ENCODE assay signal across 27 mouse cellular contexts in genomic region chr14:101931448-101931750, GRCm38 (mm10).
DNase-seq lines count a peak whose midpoint lies in the region; ATAC-seq and TF ChIP-seq lines count a peak whose summit lies in the region.
"Had no signal": no experiment of that assay in that cellular context is flagged by ENCODE, and none has a peak within 500 bp of the region (broad histone marks: within the 10 kb centered on the region; RNA-seq: fewer than 3 reads in every experiment).

No protein-coding gene starts in this region.

- 59% methylated on average over 4 of the region's 4 CpGs for WGBS in heart, postnatal 0 days
- 59% methylated on average over 4 of the region's 4 CpGs for WGBS in limb, embryonic 12.5 days
- 92% methylated on average over 4 of the region's 4 CpGs for WGBS in limb, embryonic 10.5 days
- 75% methylated on average over 4 of the region's 4 CpGs for WGBS in liver, embryonic 12.5 days (ENCODE audit: insufficient replicate concordance)

- no peak overlapping the region for H3K9ac ChIP-seq in heart, postnatal 0 days (replicated peaks; ENCODE audit: low read depth, low read length)
- H3K9ac ChIP-seq in limb, embryonic 12.5 days (replicated peaks): no peak overlapping the region
- H3K9ac ChIP-seq in ES-Bruce4 (ENCODE audit: low read depth, poor library complexity, severe bottlenecking): no peak overlapping the region
- no peak overlapping the region for H3K9ac ChIP-seq in liver, embryonic 12.5 days
- H3K9ac ChIP-seq: embryonic facial prominence, embryonic 12.5 days; embryonic facial prominence, embryonic 15.5 days; forebrain, embryonic 13.5 days; hindbrain, embryonic 14.5 days had no signal

- no peak for DNase-seq in heart, postnatal 0 days (ENCODE audit: low spot score)
- no peak for DNase-seq in heart, postnatal 4 days
- DNase-seq in limb, embryonic 10.5 days (ENCODE audit: low spot score): no peak
- peak; percentile 55 for DNase-seq in telencephalon, adult 2 months (ENCODE audit: low read depth, low spot score)
- DNase-seq: adrenal gland, adult 8-10 months; adrenal gland, postnatal 25 days; B cell, adult 2 months; cerebellum, adult 18-20 months; cerebellum, adult 9-10 months; cerebellum, postnatal 14 days; gastrocnemius, adult 2 months; gastrocnemius, postnatal 14 days; heart, postnatal 36 days had no signal

- no peaks in the 10 kb centered on the region for H3K27me3 ChIP-seq in heart, postnatal 0 days (ENCODE audit: control insufficient read depth, insufficient read depth, low read length)
- no peaks in the 10 kb centered on the region for H3K27me3 ChIP-seq in limb, embryonic 12.5 days
- H3K27me3 ChIP-seq in limb, embryonic 10.5 days (ENCODE audit: low read depth, poor library complexity, severe bottlenecking): no peaks in the 10 kb centered on the region
- H3K27me3 ChIP-seq in ES-Bruce4 (ENCODE audit: control insufficient read depth, insufficient read depth, low read length, poor library complexity, severe bottlenecking): no peaks in the 10 kb centered on the region; the same call in 1 of the 2 replicates
- H3K27me3 ChIP-seq in liver, embryonic 12.5 days (replicated peaks): no peaks in the 10 kb centered on the region
- H3K27me3 ChIP-seq: CH12.LX; embryonic facial prominence, embryonic 12.5 days; embryonic facial prominence, embryonic 15.5 days; forebrain, embryonic 13.5 days had no signal

- H3K4me1 ChIP-seq in heart, postnatal 0 days (ENCODE audit: control insufficient read depth, insufficient read depth): 0 out of 2 replicates have a peak, but pooled peaks cover 8% of the 10 kb centered on the region
- peaks cover 10% of the 10 kb centered on the region; the same call in 1 of the 2 replicates for H3K4me1 ChIP-seq in limb, embryonic 12.5 days (replicated peaks)
- peaks cover 3% of the 10 kb centered on the region; the same call in 1 of the 2 replicates for H3K4me1 ChIP-seq in limb, embryonic 10.5 days
- H3K4me1 ChIP-seq in ES-Bruce4 (ENCODE audit: control insufficient read depth, insufficient read depth, low read length): no peaks in the 10 kb centered on the region
- no peaks in the 10 kb centered on the region for H3K4me1 ChIP-seq in liver, embryonic 12.5 days
- H3K4me1 ChIP-seq: embryonic facial prominence, embryonic 12.5 days; forebrain, embryonic 13.5 days had no signal

- no peak overlapping the region for H3K4me3 ChIP-seq in heart, postnatal 0 days (ENCODE audit: low read depth, low read length)
- H3K4me3 ChIP-seq in limb, embryonic 12.5 days (replicated peaks): no peak overlapping the region
- no peak overlapping the region for H3K4me3 ChIP-seq in limb, embryonic 10.5 days
- peak overlapping the region; percentile 39; the same call in 1 of the 2 replicates for H3K4me3 ChIP-seq in ES-Bruce4 (ENCODE audit: low read depth, low read length)
- H3K4me3 ChIP-seq in liver, embryonic 12.5 days: no peak overlapping the region
- H3K4me3 ChIP-seq: embryonic facial prominence, embryonic 12.5 days; embryonic facial prominence, embryonic 15.5 days; erythroblast, embryonic 14.5 days; forebrain, embryonic 13.5 days; gastrocnemius, adult 2 months had no signal

- TF ChIP-seq EP300 in heart, postnatal 0 days (IDR thresholded peaks at IDR 0.05; ENCODE audit: low read depth): no peak
- no peak for TF ChIP-seq EP300 in ES-Bruce4 (IDR thresholded peaks at IDR 0.05; ENCODE audit: insufficient read depth, low read depth, low read length)

- peaks cover 76% of the 10 kb centered on the region for H3K36me3 ChIP-seq in heart, postnatal 0 days (replicated peaks; ENCODE audit: control insufficient read depth, insufficient read depth, low read length)
- H3K36me3 ChIP-seq in limb, embryonic 12.5 days: no peaks in the 10 kb centered on the region
- H3K36me3 ChIP-seq in limb, embryonic 10.5 days: no peaks in the 10 kb centered on the region
- no peaks in the 10 kb centered on the region for H3K36me3 ChIP-seq in ES-Bruce4 (ENCODE audit: control insufficient read depth, insufficient read depth, low read length, poor library complexity, severe bottlenecking)
- H3K36me3 ChIP-seq in liver, embryonic 12.5 days: no peaks in the 10 kb centered on the region
- H3K36me3 ChIP-seq: embryonic facial prominence, embryonic 12.5 days had no signal

- no peak overlapping the region for H3K4me2 ChIP-seq in heart, postnatal 0 days (ENCODE audit: low read depth, low read length)
- no peak overlapping the region for H3K4me2 ChIP-seq in limb, embryonic 12.5 days
- no peak overlapping the region for H3K4me2 ChIP-seq in liver, embryonic 12.5 days
- H3K4me2 ChIP-seq: embryonic facial prominence, embryonic 12.5 days; embryonic facial prominence, embryonic 15.5 days; forebrain, embryonic 13.5 days; heart, embryonic 11.5 days; hindbrain, embryonic 14.5 days had no signal

- no peak for ATAC-seq in heart, postnatal 0 days (ENCODE audit: insufficient read depth, low read depth)
- no peak for ATAC-seq in limb, embryonic 12.5 days (ENCODE audit: insufficient number of reproducible peaks, insufficient read depth, low FRiP score, low TSS enrichment, low read depth)
- ATAC-seq in liver, embryonic 12.5 days: no peak
- ATAC-seq: activated CD4-positive, CD25-positive, alpha-beta regulatory T cell, adult 4 months; forebrain, embryonic 13.5 days; forebrain, embryonic 16.5 days; hindbrain, postnatal 0 days; inflammation-experienced regulatory T-cells, adult 6 months had no signal

- no peak for TF ChIP-seq CTCF in heart, postnatal 0 days (IDR thresholded peaks at IDR 0.05; ENCODE audit: low read depth)
- TF ChIP-seq CTCF in ES-Bruce4 (IDR thresholded peaks at IDR 0.05; ENCODE audit: low read depth, low read length): no peak

- H3K9me3 ChIP-seq in heart, postnatal 0 days (replicated peaks; ENCODE audit: control insufficient read depth, low read length): no peaks in the 10 kb centered on the region
- H3K9me3 ChIP-seq in limb, embryonic 12.5 days: no peaks in the 10 kb centered on the region
- H3K9me3 ChIP-seq in limb, embryonic 10.5 days (replicated peaks): no peaks in the 10 kb centered on the region
- no peaks in the 10 kb centered on the region for H3K9me3 ChIP-seq in ES-Bruce4 (replicated peaks; ENCODE audit: control insufficient read depth, insufficient read depth, low read length, poor library complexity, severe bottlenecking)
- no peaks in the 10 kb centered on the region for H3K9me3 ChIP-seq in liver, embryonic 12.5 days (replicated peaks)
- H3K9me3 ChIP-seq: embryonic facial prominence, embryonic 12.5 days; embryonic facial prominence, embryonic 15.5 days; forebrain, embryonic 13.5 days had no signal

- H3K27ac ChIP-seq in heart, postnatal 0 days (ENCODE audit: low read depth): peak overlapping the region; percentile 34; the same call in 1 of the 2 replicates
- H3K27ac ChIP-seq in limb, embryonic 12.5 days: peak overlapping the region; percentile 46
- no peak overlapping the region for H3K27ac ChIP-seq in limb, embryonic 10.5 days
- H3K27ac ChIP-seq in ES-Bruce4 (ENCODE audit: insufficient read depth, low read length): no peak overlapping the region
- no peak overlapping the region for H3K27ac ChIP-seq in liver, embryonic 12.5 days
- H3K27ac ChIP-seq: embryonic facial prominence, embryonic 12.5 days; embryonic facial prominence, embryonic 15.5 days; forebrain, embryonic 13.5 days; gastrocnemius, adult 2 months; hindbrain, embryonic 14.5 days; hindbrain, postnatal 0 days had no signal

- TF ChIP-seq POLR2A in ES-Bruce4 (IDR thresholded peaks at IDR 0.05; ENCODE audit: insufficient read depth, low read length): no peak

Comparison
In these comparisons a context has a peak if more than half of its experiments do, and no peak if none do; other contexts are left out.
1. H3K27ac ChIP-seq: peak in heart, postnatal 0 days (single experiment) and limb, embryonic 12.5 days (single experiment); none in limb, embryonic 10.5 days (single experiment), ES-Bruce4 (single experiment) and liver, embryonic 12.5 days (single experiment).